9 mouse cellular contexts compared by ENCODE assay signal in genomic region chr10:68103988-68104387, GRCm38 (mm10).
DNase-seq lines count a peak whose midpoint lies in the region; ATAC-seq lines count a peak whose summit lies in the region.
"Had no signal": no experiment of that assay in that cellular context is flagged by ENCODE, and none has a peak within 500 bp of the region (broad histone marks: within the 10 kb centered on the region; RNA-seq: fewer than 3 reads in every experiment).

No protein-coding gene starts in this region.

- peaks cover 23% of the 10 kb centered on the region; the same call in 1 of the 2 replicates for H3K36me3 ChIP-seq in heart, embryonic 10.5 days
- H3K36me3 ChIP-seq in neural tube, embryonic 13.5 days, result peaks cover 18% of the 10 kb centered on the region; the same call in 1 of the 2 replicates
- H3K36me3 ChIP-seq in heart, embryonic 14.5 days (ENCODE audit: control insufficient read depth, insufficient read depth, low read length), result peaks cover 32% of the 10 kb centered on the region
- peaks cover 16% of the 10 kb centered on the region; the same call in 1 of the 2 replicates for H3K36me3 ChIP-seq in stomach, embryonic 14.5 days (ENCODE audit: control insufficient read depth, insufficient read depth, low read length)

- peak overlapping the region; percentile 53; the same call in 1 of the 2 replicates for H3K27ac ChIP-seq in heart, embryonic 10.5 days
- 0 out of 2 replicates have a peak overlapping the region, but pooled peaks have one; percentile 79 for H3K27ac ChIP-seq in neural tube, embryonic 13.5 days (replicated peaks)
- peak overlapping the region; percentile 69 to 76 for H3K27ac ChIP-seq in heart, embryonic 14.5 days (replicated peaks in 1 of 2; ENCODE audit: control insufficient read depth in 1 of 2, insufficient read depth in 1 of 2, low read depth in 2 of 2, low read length in 2 of 2)
- peak overlapping the region; percentile 73 for H3K27ac ChIP-seq in stomach, embryonic 14.5 days (ENCODE audit: low read length)

- no peak overlapping the region for H3K4me3 ChIP-seq in heart, embryonic 10.5 days
- H3K4me3 ChIP-seq in neural tube, embryonic 13.5 days, result no peak overlapping the region
- no peak overlapping the region for H3K4me3 ChIP-seq in heart, embryonic 14.5 days (ENCODE audit: control insufficient read depth in 1 of 2, insufficient read depth in 1 of 2, low read depth in 1 of 2, low read length in 2 of 2)
- no peak overlapping the region for H3K4me3 ChIP-seq in stomach, embryonic 14.5 days (ENCODE audit: low read depth, low read length)

- H3K9ac ChIP-seq in neural tube, embryonic 13.5 days, result no peak overlapping the region
- H3K9ac ChIP-seq in heart, embryonic 14.5 days (ENCODE audit: low read length), result no peak overlapping the region
- H3K9ac ChIP-seq in stomach, embryonic 14.5 days (replicated peaks; ENCODE audit: low read depth, low read length), result no peak overlapping the region

- no peak overlapping the region for H3K4me2 ChIP-seq in neural tube, embryonic 13.5 days
- H3K4me2 ChIP-seq in heart, embryonic 14.5 days (ENCODE audit: low read length), result 0 out of 2 replicates have a peak overlapping the region, but pooled peaks have one; percentile 4
- no peak overlapping the region for H3K4me2 ChIP-seq in stomach, embryonic 14.5 days (replicated peaks; ENCODE audit: low read depth, low read length)

- H3K27me3 ChIP-seq in heart, embryonic 10.5 days (ENCODE audit: insufficient read depth, poor library complexity, severe bottlenecking), result no peaks in the 10 kb centered on the region
- H3K27me3 ChIP-seq in neural tube, embryonic 13.5 days, result no peaks in the 10 kb centered on the region
- no peaks in the 10 kb centered on the region for H3K27me3 ChIP-seq in heart, embryonic 14.5 days (ENCODE audit: control insufficient read depth, insufficient read depth, low read length)
- no peaks in the 10 kb centered on the region for H3K27me3 ChIP-seq in stomach, embryonic 14.5 days (ENCODE audit: control insufficient read depth, insufficient read depth, low read length)

- no peaks in the 10 kb centered on the region for H3K9me3 ChIP-seq in heart, embryonic 10.5 days
- no peaks in the 10 kb centered on the region for H3K9me3 ChIP-seq in neural tube, embryonic 13.5 days
- H3K9me3 ChIP-seq in heart, embryonic 14.5 days (ENCODE audit: control insufficient read depth, low read length), result no peaks in the 10 kb centered on the region
- H3K9me3 ChIP-seq in stomach, embryonic 14.5 days (ENCODE audit: control insufficient read depth, low read depth, low read length), result no peaks in the 10 kb centered on the region

- 62% methylated on average over 5 of the region's 5 CpGs for WGBS in heart, embryonic 10.5 days
- WGBS in neural tube, embryonic 13.5 days, result 67% methylated on average over 5 of the region's 5 CpGs
- WGBS in heart, embryonic 14.5 days, result 25% methylated on average over 5 of the region's 5 CpGs
- 22% methylated on average over 5 of the region's 5 CpGs for WGBS in stomach, embryonic 14.5 days

- peak; percentile 72 for DNase-seq in heart, embryonic 10.5 days (ENCODE audit: low spot score)
- no peak for DNase-seq in heart, adult 8-10 months (ENCODE audit: low spot score)
- DNase-seq in neural tube, embryonic 10.5 days (ENCODE audit: extremely low spot score, low spot score), result no peak
- DNase-seq in cerebellum, adult 11 months, result no peak
- DNase-seq in adrenal gland, adult 2 months, result no peak
- DNase-seq: cerebellum, postnatal 36 days had no signal

- H3K4me1 ChIP-seq in heart, embryonic 10.5 days, result peaks cover 21% of the 10 kb centered on the region
- H3K4me1 ChIP-seq in neural tube, embryonic 13.5 days (replicated peaks), result peaks cover 42% of the 10 kb centered on the region
- peaks cover 18 to 46% of the 10 kb centered on the region in 2 experiments for H3K4me1 ChIP-seq in heart, embryonic 14.5 days (ENCODE audit: control insufficient read depth in 2 of 2, insufficient read depth in 2 of 2, low read length in 2 of 2)
- peaks cover 38% of the 10 kb centered on the region for H3K4me1 ChIP-seq in stomach, embryonic 14.5 days (ENCODE audit: control insufficient read depth, insufficient read depth, low read length)

- no peak for ATAC-seq in neural tube, embryonic 13.5 days (ENCODE audit: low read depth)
- 0 out of 2 replicates have a peak, but pooled peaks have one; percentile 72 for ATAC-seq in heart, embryonic 14.5 days (ENCODE audit: insufficient number of reproducible peaks, insufficient read depth, low FRiP score, low read depth)
- peak; percentile 79; the same call in 1 of the 2 replicates for ATAC-seq in stomach, embryonic 14.5 days (ENCODE audit: insufficient number of reproducible peaks, insufficient read depth, low FRiP score, low read depth)
